In genomic region chr15:97907801-97908751, GRCm38 (mm10) we compare ENCODE assay signal across 8 mouse cellular contexts. TPM values are rescaled to one million over a fixed set of nuclear protein-coding genes. Genes with fewer than 3 reads are reported as not detected.
DNase-seq lines count a peak whose midpoint lies in the region; ATAC-seq lines count a peak whose summit lies in the region.

No protein-coding gene starts in this region.

- WGBS in heart, embryonic 11.5 days (ENCODE audit: insufficient replicate concordance): 2% methylated on average over 59 of the region's 59 CpGs
- WGBS in kidney, embryonic 16.5 days: 1% methylated on average over 59 of the region's 59 CpGs
- WGBS in macrophage (ENCODE audit: missing documents): 2% methylated on average over 54 of the region's 59 CpGs

- no peak overlapping the region for H3K27ac ChIP-seq in heart, embryonic 11.5 days (ENCODE audit: low read depth, low read length)
- 0 out of 2 replicates have a peak overlapping the region, but pooled peaks have one; percentile 43 for H3K27ac ChIP-seq in kidney, embryonic 16.5 days (ENCODE audit: low read length)
- H3K27ac ChIP-seq in macrophage: no peak overlapping the region

- H3K27me3 ChIP-seq in heart, embryonic 11.5 days (ENCODE audit: control insufficient read depth, insufficient read depth, low read length): peaks cover 47% of the 10 kb centered on the region
- peaks cover 18% of the 10 kb centered on the region for H3K27me3 ChIP-seq in kidney, embryonic 16.5 days (ENCODE audit: insufficient read depth, low read length)

- peaks cover 11% of the 10 kb centered on the region for H3K4me1 ChIP-seq in heart, embryonic 11.5 days (ENCODE audit: control insufficient read depth, insufficient read depth, low read length)
- peaks cover 31% of the 10 kb centered on the region for H3K4me1 ChIP-seq in kidney, embryonic 16.5 days (ENCODE audit: insufficient read depth, low read length)

- no peaks in the 10 kb centered on the region for H3K9me3 ChIP-seq in heart, embryonic 11.5 days (replicated peaks; ENCODE audit: control insufficient read depth, low read length)
- H3K9me3 ChIP-seq in kidney, embryonic 16.5 days (ENCODE audit: low read length): no peaks in the 10 kb centered on the region

- H3K36me3 ChIP-seq in heart, embryonic 11.5 days (ENCODE audit: control insufficient read depth, insufficient read depth, low read length): no peaks in the 10 kb centered on the region
- no peaks in the 10 kb centered on the region for H3K36me3 ChIP-seq in kidney, embryonic 16.5 days (ENCODE audit: insufficient read depth, low read length)
- no peaks in the 10 kb centered on the region for H3K36me3 ChIP-seq in macrophage (ENCODE audit: inconsistent target)

- peak; percentile 72; the same call in 1 of the 2 replicates for ATAC-seq in heart, embryonic 11.5 days (replicated peaks; ENCODE audit: insufficient number of reproducible peaks, low FRiP score, low TSS enrichment)
- ATAC-seq in kidney, embryonic 16.5 days (ENCODE audit: low FRiP score, low TSS enrichment): peak; percentile 90

- H3K4me2 ChIP-seq in heart, embryonic 11.5 days: peak overlapping the region; percentile 93
- H3K4me2 ChIP-seq in kidney, embryonic 16.5 days (replicated peaks; ENCODE audit: low read depth, low read length): peak overlapping the region; percentile 98

- peak; percentile 41 for DNase-seq in left cerebral cortex, postnatal 4 days
- DNase-seq in left cerebral cortex, adult 11 months (ENCODE audit: low spot score): no peak
- DNase-seq in embryo, embryonic 9.5 days (ENCODE audit: extremely low spot score): peak; percentile 85
- DNase-seq in retina, postnatal 7 days (ENCODE audit: low read depth, low spot score): peak; percentile 14
- DNase-seq in cerebellum, adult 11 months: no peak

- H3K79me2 ChIP-seq in macrophage (ENCODE audit: inconsistent target): no peaks in the 10 kb centered on the region

- peak overlapping the region; percentile 51 for H3K4me3 ChIP-seq in heart, embryonic 11.5 days (ENCODE audit: low read depth, low read length)
- H3K4me3 ChIP-seq in kidney, embryonic 16.5 days (ENCODE audit: low read length): peak overlapping the region; percentile 59
- H3K4me3 ChIP-seq in macrophage (ENCODE audit: inconsistent target): peak overlapping the region; percentile 40

- peak overlapping the region; percentile 47; the same call in 1 of the 2 replicates for H3K9ac ChIP-seq in heart, embryonic 11.5 days (ENCODE audit: low read depth, low read length)
- peak overlapping the region; percentile 67 for H3K9ac ChIP-seq in kidney, embryonic 16.5 days (replicated peaks; ENCODE audit: low read length)

- intact Hi-C loops in left cerebral cortex, postnatal 4 days (cut with DNase I): no loop called here

RNA-seq across cellular contexts. Expression of gene Vdr, which starts 2.4 kb away (rescaled TPM):
- under 1 TPM in 1 of 2 experiments, not detected in 1; 0.08 TPM for total RNA-seq in left cerebral cortex, postnatal 4 days (2021)
- polyA plus RNA-seq in heart, embryonic 11.5 days (2014; fragmentation: Nextera tagmentation; extraction: Ambion mirVana): 0.62 and 0.72 TPM in 2 replicates
- polyA plus RNA-seq in kidney, embryonic 16.5 days (2015; fragmentation: Nextera tagmentation; extraction: Ambion mirVana): 9.6 and 10.5 TPM in 2 replicates
- 1 to 10 TPM in 1 of 26 experiments, under 1 TPM in 5, not detected in 20; 0.13 to 2.0 (median 0.55) TPM for total RNA-seq in macrophage (2018; cell fraction: chromatin; rRNA removed)
- total RNA-seq in macrophage (2018; cell fraction: cytosol; rRNA removed): under 1 TPM in 19 of 26 experiments, not detected in 7; 0.03 to 0.36 (median 0.13) TPM
- total RNA-seq in macrophage (2018; cell fraction: nucleus; rRNA removed): 1 to 10 TPM in 2 of 26 experiments, under 1 TPM in 9, not detected in 15; 0.06 to 2.2 (median 0.28) TPM
- polyA plus RNA-seq in macrophage (2018): 0.11 to 0.61 TPM (median 0.16 TPM) in 3 replicates

RNA-seq across cellular contexts. Expression of gene Tmem106c, which starts 55.9 kb away (rescaled TPM):
- 10 to 100 TPM; 18.0 to 20.1 TPM for total RNA-seq in left cerebral cortex, postnatal 4 days (2021)
- polyA plus RNA-seq in heart, embryonic 11.5 days (2014; fragmentation: Nextera tagmentation; extraction: Ambion mirVana): 30.1 and 34.9 TPM in 2 replicates
- 56.0 and 61.3 TPM in 2 replicates for polyA plus RNA-seq in kidney, embryonic 16.5 days (2015; fragmentation: Nextera tagmentation; extraction: Ambion mirVana)
- 10 to 100 TPM in 16 of 26 experiments, 1 to 10 TPM in 10; 4.2 to 43.0 (median 16.8) TPM for total RNA-seq in macrophage (2018; cell fraction: chromatin; rRNA removed)
- 10 to 100 TPM; 24.4 to 49.6 (median 37.5) TPM for total RNA-seq in macrophage (2018; cell fraction: cytosol; rRNA removed)
- total RNA-seq in macrophage (2018; cell fraction: nucleus; rRNA removed): 10 to 100 TPM in 25 of 26 experiments, 1 to 10 TPM in 1; 9.6 to 67.6 (median 19.3) TPM
- polyA plus RNA-seq in macrophage (2018): 43.3 to 54.3 TPM (median 47.9 TPM) in 3 replicates

Comparison
In these comparisons a context has a peak if more than half of its experiments do, and no peak if none do; other contexts are left out.
1. DNase-seq: peak in left cerebral cortex, postnatal 4 days (single experiment), embryo, embryonic 9.5 days (single experiment) and retina, postnatal 7 days (single experiment); none in left cerebral cortex, adult 11 months (single experiment) and cerebellum, adult 11 months (single experiment).
2. Peak in every context shown above with its lines, with median percentiles within 50 percentile points of each other: H3K4me3 ChIP-seq.